Mouse (Mus musculus) intestine, embryonic 16.5 days (tissue): ENCODE measurements at regions not wholly inside any gene's neighbourhood (a gene's known extent, or its start where the extent isn't known, plus 50 kb on each side); places are given as distances from the start of the nearest gene placed in this dataset. TPM values are rescaled to one million over a fixed set of nuclear protein-coding genes. Genes with fewer than 3 reads are reported as not detected.

Source experiments
- microRNA-seq: library from miRNA; unstranded; fragments of <30 nt; microRNA quantifications from one replicate; pipeline ENCODE4, GENCODE M21; 2016

Small RNAs in the stretch of these regions (microRNA-seq; reads per million reads assigned to microRNA genes)
- not detected for gene Gm24369
